Mouse (Mus musculus) stomach, postnatal 0 days (tissue): ENCODE measurements around the gene Gtf3c1. TPM values are rescaled to one million over a fixed set of nuclear protein-coding genes. Genes with fewer than 3 reads are reported as not detected.

Source experiments
- ATAC-seq: fragments of 200-750 bp; cut with Nextera tagmentation; 2 replicates; pipeline ENCODE4 v1.8.0; 2017; ENCODE audit not compliant: low FRiP score, low TSS enrichment
- DNase-seq: peaks from one replicate; pipeline ENCODE4 v3.0.0-alpha.2; 2016; ENCODE audit warnings: low spot score
- H3K27ac ChIP-seq: fragments of 300-500 bp; sonication (generic); replicated peaks from 2 replicates; pipeline ENCODE4 v1.5.1; 2014; ENCODE audit warnings: mild to moderate bottlenecking, control low read depth
- H3K27me3 ChIP-seq: fragments of 300-500 bp; sonication (generic); 2 replicates; pipeline ENCODE4 v1.6.1; 2014; ENCODE audit warnings: low read length; ENCODE audit not compliant: control insufficient read depth, insufficient read depth
- H3K36me3 ChIP-seq: fragments of 300-500 bp; sonication (generic); 2 replicates; pipeline ENCODE4 v1.6.1; 2014; ENCODE audit warnings: low read length, mixed read lengths; ENCODE audit not compliant: control insufficient read depth, insufficient read depth
- H3K4me1 ChIP-seq: fragments of 300-500 bp; sonication (generic); replicated peaks from 2 replicates; pipeline ENCODE4 v1.6.1; 2014; ENCODE audit warnings: antibody characterized with exemption; ENCODE audit not compliant: control insufficient read depth, insufficient read depth
- H3K4me2 ChIP-seq: fragments of 300-500 bp; sonication (generic); replicated peaks from 2 replicates; pipeline ENCODE4 v1.6.1; 2014; ENCODE audit warnings: low read depth, mild to moderate bottlenecking, control low read depth, moderate library complexity
- H3K4me3 ChIP-seq: fragments of 300-500 bp; sonication (generic); 2 replicates; pipeline ENCODE4 v1.5.1; 2014; ENCODE audit warnings: low read depth, low read length, control low read depth
- H3K9ac ChIP-seq: fragments of 300-500 bp; sonication (generic); 2 replicates; pipeline ENCODE4 v1.6.1; 2014; ENCODE audit warnings: mild to moderate bottlenecking, low read length, control low read depth, mixed read lengths
- H3K9me3 ChIP-seq: fragments of 300-500 bp; sonication (generic); 2 replicates; pipeline ENCODE4 v1.6.1; 2016; ENCODE audit warnings: low read length; ENCODE audit not compliant: control insufficient read depth
- CTCF ChIP-seq: IDR thresholded peaks from 2 replicates; pipeline ENCODE4 v1.5.1; 2016; ENCODE audit warnings: antibody characterized with exemption, low read depth, mild to moderate bottlenecking, moderate library complexity
- EP300 ChIP-seq: optimal IDR thresholded peaks from 2 replicates; pipeline ENCODE3; 2016; ENCODE audit warnings: antibody characterized with exemption
- WGBS: fragments of 180-500 bp; shearing (Covaris S2); extraction: QIAGEN DNeasy Blood & Tissue Kit; methylation state at CpG from one replicate; pipeline ENCODE4 v1.1.7; 2014; 5-methylcytosine and 5-hydroxymethylcytosine counted together
- polyA plus RNA-seq: library from polyadenylated mRNA; unstranded; fragments of >200 nt; fragmentation: Nextera tagmentation; extraction: Ambion mirVana; gene quantifications from 2 replicates; pipeline ENCODE4 v1.2.1, GENCODE M21; 2015

Gene Gtf3c1
- polyA plus RNA-seq, 1 experiment from 2014 or later = 6.6 TPM

DNA sequence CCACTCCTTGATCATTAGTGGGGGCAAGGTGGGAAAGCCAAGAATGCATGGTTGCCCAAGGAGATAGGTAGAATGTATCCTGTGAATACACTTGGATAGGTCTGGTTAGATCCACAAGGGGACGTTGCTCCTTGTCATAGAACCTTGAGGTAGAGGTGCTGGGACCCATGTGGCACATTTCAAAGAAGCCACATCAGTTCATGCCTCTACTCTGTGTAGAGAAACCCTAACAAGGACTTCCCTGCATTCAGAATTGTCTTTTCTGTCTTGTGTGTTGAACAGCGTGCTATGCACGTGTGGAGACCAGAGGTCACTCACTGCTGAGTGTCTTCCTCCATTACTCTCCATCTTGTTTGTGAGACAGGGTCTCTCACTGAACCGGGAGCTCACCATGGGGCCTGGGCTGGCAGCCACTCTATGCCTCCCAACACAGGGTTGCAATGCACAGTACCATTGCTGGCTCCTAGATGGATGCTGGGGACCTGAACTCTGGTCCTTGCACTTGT is 99.3 kb downstream of the Gtf3c1 start:
- no peaks in the 10 kb centered on the region for H3K27me3 ChIP-seq
- no peaks in the 10 kb centered on the region for H3K36me3 ChIP-seq
- H3K9ac ChIP-seq = no peak overlapping the region
- H3K9me3 ChIP-seq = no peaks in the 10 kb centered on the region
- no peak for ATAC-seq
- H3K4me3 ChIP-seq = no peak overlapping the region
- H3K4me2 ChIP-seq = no peak overlapping the region
- DNase-seq = no peak
- 84% methylated on average over 4 of the region's 4 CpGs for WGBS
- H3K27ac ChIP-seq = no peak overlapping the region
- no peak for TF ChIP-seq EP300
- no peak for TF ChIP-seq CTCF
- no peaks in the 10 kb centered on the region for H3K4me1 ChIP-seq

DNA sequence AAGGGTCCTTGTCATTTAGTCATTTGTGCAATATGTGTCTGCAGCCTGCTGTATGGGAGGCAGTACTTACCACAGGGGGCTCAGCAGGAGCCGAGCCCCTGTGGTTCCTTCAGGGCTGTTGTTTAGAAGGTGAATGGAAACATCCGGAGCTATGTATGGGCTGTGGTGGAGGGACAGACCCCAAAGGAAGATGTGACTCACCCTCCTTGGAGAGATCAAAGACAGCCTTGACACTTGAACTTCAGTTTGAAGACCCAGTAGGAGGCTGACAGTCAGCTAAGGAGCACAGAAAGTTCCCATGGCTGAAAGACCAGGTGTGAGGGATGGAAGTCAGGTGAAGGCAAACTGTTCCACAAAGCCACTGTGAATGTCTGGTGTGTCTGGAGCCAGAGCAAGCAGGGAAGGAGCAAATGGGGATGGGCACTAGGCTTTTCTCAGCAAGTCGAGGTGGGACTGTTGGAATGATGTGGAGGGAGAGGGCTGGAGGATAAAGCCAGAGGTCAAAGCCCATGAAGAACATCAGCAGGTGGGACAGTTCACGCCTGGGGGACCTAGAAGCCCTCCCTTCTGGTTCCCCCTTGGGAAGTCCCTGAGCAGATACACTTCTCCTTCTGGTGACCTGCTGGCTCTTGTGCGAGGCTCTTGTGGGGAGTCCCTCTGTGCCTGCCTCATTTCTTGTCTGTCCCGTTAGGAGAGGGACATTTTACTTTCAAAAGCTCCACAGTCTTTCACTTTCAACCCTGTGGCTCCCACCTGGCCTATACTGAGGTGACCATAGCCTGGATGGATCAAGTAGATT is 100.0 kb downstream of the Gtf3c1 start:
- no peak for TF ChIP-seq CTCF
- TF ChIP-seq EP300 = no peak
- H3K4me2 ChIP-seq = no peak overlapping the region
- 58% methylated on average over 6 of the region's 6 CpGs for WGBS
- H3K27me3 ChIP-seq = no peaks in the 10 kb centered on the region
- H3K9ac ChIP-seq = no peak overlapping the region
- H3K9me3 ChIP-seq = no peaks in the 10 kb centered on the region
- DNase-seq = no peak
- no peak overlapping the region for H3K4me3 ChIP-seq
- no peak overlapping the region for H3K27ac ChIP-seq
- no peaks in the 10 kb centered on the region for H3K4me1 ChIP-seq
- H3K36me3 ChIP-seq = no peaks in the 10 kb centered on the region
- no peak for ATAC-seq

DNA sequence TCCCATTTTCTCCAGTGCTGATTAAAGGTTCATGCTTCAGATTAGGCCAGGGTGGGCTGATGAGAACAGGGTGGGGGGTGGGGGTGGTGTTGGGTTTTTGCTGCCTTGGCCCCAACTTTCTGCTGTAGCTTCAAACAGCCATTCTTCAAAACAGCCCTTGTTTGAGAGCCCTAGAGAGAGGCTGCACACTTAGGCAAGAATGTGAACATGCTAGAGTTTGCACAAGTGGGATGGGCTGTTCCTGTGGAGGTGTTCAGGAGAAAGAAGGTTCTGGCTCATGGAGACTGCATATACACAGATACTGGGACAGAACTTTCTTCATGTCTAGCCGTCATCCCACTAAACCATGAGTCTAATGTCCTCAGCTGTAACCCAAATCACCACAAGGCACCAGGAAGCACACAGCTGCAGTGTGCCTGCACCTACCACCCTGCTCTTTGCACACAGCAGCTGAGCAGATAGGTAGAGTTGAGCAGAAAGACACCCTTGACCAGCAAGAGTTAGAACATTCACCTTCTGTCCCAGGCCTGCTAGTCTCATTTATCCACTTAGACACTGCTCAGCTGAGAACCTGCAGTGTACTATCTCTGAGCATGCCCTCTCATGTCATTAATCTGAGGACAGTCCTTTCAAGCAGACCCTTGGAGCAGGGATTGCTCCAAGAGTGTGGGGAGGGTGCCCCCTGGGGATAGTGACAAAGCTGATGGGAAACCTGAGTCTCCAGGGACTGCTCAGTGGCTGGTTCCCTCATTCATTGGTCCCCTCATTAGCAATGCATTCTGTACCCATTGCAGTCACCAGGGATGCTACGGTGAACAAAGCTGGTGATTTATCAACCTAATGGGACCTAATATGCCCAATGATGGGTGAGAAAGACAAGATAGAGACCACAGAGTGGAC is 101.1 kb downstream of the Gtf3c1 start:
- TF ChIP-seq EP300 = no peak
- Histone ChIP-seq H3K27ac (no peak overlapping the region), H3K4me1 (no peaks in the 10 kb centered on the region), H3K36me3 (no peaks in the 10 kb centered on the region), H3K27me3 (no peaks in the 10 kb centered on the region), H3K9ac (no peak overlapping the region), H3K4me3 (no peak overlapping the region), H3K4me2 (no peak overlapping the region), H3K9me3 (no peaks in the 10 kb centered on the region)
- ATAC-seq = no peak
- WGBS = 66% methylated on average over 2 of the region's 2 CpGs
- no peak for DNase-seq

DNA sequence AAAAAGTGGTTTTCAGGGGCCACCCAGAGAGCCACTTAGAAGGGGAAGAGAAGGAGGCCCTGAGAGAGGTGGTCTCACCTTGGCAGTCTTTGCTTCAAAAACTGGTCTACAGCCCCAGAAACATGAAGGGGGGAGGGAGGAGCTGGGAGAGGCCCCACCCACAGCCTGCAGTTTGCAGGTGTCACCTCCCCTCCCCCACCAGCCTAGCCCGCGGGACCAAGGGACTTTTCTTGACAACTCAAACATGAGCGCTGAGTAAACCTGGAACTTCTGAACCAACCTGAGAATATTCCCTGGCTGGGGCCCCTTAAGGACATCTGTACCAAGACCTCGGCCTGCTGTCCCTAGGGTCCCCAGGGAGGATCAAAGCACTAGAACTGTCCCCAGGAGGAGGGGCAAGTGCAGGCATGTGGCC is 101.8 kb downstream of the Gtf3c1 start:
- 37% methylated on average over 4 of the region's 4 CpGs for WGBS
- H3K4me1 ChIP-seq = no peaks in the 10 kb centered on the region
- no peak overlapping the region for H3K4me3 ChIP-seq
- H3K9me3 ChIP-seq = no peaks in the 10 kb centered on the region
- no peak overlapping the region for H3K4me2 ChIP-seq
- DNase-seq = peak; percentile 29
- TF ChIP-seq CTCF (no peak), EP300 (no peak)
- ATAC-seq = peak; percentile 25; the same call in 1 of the 2 replicates
- H3K36me3 ChIP-seq = no peaks in the 10 kb centered on the region
- H3K9ac ChIP-seq = no peak overlapping the region
- H3K27ac ChIP-seq = no peak overlapping the region
- H3K27me3 ChIP-seq = no peaks in the 10 kb centered on the region

DNA sequence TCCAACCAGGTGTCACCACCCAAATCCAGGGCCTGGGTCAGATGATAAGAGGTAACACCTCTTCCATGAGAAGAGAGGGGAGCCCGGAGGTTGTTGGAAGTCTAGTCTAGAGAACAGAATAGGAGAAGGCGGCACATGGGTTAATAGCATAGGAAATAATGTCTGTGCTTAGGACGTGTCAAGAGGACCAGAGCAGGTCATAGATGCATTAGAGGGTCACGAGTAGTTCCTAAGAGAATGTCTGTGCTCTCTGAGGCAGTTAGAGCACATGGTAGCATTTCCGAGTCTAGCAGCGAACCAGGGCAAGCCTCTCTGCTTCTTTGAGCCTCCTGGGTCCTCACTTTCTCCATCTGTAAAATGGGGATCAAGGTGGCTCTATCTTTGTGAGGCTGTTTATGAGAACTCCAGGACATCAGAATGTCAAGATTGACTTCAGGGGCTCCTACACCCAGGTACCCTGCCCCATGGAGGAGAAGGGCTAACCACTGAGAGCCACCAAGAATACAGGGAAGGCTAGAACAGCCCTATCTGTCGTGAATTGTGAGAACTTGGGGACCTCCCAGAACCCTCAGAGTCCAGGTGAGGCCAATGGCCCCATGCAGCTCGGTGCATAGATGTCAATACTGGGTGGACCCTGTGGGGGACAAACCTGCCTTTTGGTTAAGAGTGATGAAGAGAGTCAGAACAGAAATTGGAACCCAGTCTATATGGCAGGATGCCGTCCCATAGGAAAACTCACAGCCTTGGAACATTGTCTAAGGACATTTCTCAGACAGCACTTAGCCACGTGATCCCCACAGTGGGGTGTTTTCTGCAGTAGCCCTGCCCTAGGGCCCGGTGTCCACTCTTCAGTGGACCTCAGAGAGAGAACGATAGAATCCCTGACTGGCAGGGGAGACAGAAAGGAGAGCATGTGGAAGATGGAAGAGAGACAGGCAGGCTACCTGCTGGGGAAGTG is 102.9 kb downstream of the Gtf3c1 start:
- H3K9me3 ChIP-seq = no peaks in the 10 kb centered on the region
- WGBS = 78% methylated on average over 12 of the region's 12 CpGs
- no peak for TF ChIP-seq CTCF
- TF ChIP-seq EP300 = no peak
- H3K4me2 ChIP-seq = no peak overlapping the region
- no peak overlapping the region for H3K27ac ChIP-seq
- no peak for ATAC-seq
- no peak overlapping the region for H3K4me3 ChIP-seq
- no peaks in the 10 kb centered on the region for H3K27me3 ChIP-seq
- no peaks in the 10 kb centered on the region for H3K4me1 ChIP-seq
- no peaks in the 10 kb centered on the region for H3K36me3 ChIP-seq
- no peak overlapping the region for H3K9ac ChIP-seq
- DNase-seq = no peak
